Mouse (Mus musculus) thymus, postnatal 25 days (tissue): ENCODE measurements at regions not wholly inside any gene's neighbourhood (a gene's known extent, or its start where the extent isn't known, plus 50 kb on each side); places are given as distances from the start of the nearest gene placed in this dataset.
"Not testable (repeated sequence)": the region's sequence is repeated elsewhere in the genome, so short reads cannot be mapped to it uniquely, and the experiment has no call there.

Source experiments
- DNase-seq: peaks from one replicate; pipeline ENCODE4 v3.0.0; 2022

- no peak for DNase-seq
Measured at GRCm38 (mm10) chr15:42082436-42082835, 1948.3 kb downstream of the 9330182O14Rik start.

- DNase-seq: peak; percentile 57
Measured at GRCm38 (mm10) chr15:42100730-42101129, 1966.6 kb downstream of the 9330182O14Rik start.

- no peak for DNase-seq
Measured at GRCm38 (mm10) chr15:42104816-42105215, 1970.7 kb downstream of the 9330182O14Rik start.

DNA sequence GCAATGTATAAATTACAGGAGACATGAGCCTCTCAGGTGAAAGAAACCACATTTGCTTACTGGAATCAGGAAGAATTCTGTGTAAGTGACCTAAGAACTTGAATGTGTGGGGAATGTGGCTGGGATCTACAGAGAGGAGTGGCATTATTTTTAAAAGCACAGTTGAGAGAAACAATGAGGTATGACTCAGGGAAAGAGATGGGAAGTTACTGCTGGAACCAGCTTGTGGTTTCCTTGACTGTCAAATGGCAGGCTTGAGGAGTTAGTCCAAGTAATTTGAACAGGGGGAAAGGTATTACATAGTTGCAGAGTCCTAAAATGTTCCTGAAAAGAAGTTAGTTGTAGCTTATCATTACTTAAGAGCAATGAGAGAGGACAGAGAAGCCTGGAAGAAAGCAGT, 1972.9 kb downstream of the 9330182O14Rik start:
- DNase-seq: no peak

- no peak for DNase-seq
Measured at GRCm38 (mm10) chr15:42111811-42112210, 1977.6 kb downstream of the 9330182O14Rik start.

GRCm38 (mm10) chr15:42127471-42127870, 1993.3 kb downstream of the 9330182O14Rik start:
- DNase-seq: no peak

DNA sequence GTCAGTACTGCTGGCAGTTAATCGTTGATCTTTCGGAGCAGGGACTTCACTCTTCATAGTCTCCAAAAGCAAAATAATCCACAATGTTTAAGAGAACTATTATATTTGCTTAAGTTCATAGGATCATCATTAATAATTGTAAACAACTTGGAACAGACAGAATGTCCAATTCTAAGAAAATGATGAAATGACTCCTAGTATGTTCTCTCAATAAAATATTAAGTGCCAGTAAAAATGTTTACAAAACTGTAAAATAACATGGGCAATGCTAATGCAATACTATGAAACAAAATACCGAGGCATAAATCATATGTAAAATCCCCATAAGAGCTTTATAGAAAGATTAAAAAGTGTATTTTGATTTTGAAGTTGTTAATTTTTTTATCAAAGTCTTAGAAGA, 1994.8 kb downstream of the 9330182O14Rik start:
- no peak for DNase-seq

DNA sequence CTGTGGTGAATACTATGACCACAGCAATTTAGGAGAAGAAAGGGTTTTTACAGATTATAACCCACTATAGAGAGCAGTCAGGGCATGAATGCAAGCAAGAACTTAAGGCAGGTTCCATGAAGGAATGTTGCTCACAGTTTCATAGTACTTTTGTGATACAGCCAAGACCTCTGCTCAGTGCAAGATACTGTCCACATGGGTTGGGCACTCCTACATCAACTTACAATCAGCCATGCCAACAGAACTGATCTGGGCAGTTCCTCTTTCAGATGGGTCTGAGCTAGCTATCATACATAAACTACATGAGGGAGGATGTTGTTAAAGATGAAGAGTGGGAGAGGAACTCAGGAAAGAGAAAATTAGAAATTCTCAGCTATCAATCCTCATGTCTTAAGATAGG, 2032.4 kb downstream of the 9330182O14Rik start:
- DNase-seq: no peak

- DNase-seq: not testable (repeated sequence)
Measured at GRCm38 (mm10) chr15:42177766-42178165, 2043.6 kb downstream of the 9330182O14Rik start.

DNA sequence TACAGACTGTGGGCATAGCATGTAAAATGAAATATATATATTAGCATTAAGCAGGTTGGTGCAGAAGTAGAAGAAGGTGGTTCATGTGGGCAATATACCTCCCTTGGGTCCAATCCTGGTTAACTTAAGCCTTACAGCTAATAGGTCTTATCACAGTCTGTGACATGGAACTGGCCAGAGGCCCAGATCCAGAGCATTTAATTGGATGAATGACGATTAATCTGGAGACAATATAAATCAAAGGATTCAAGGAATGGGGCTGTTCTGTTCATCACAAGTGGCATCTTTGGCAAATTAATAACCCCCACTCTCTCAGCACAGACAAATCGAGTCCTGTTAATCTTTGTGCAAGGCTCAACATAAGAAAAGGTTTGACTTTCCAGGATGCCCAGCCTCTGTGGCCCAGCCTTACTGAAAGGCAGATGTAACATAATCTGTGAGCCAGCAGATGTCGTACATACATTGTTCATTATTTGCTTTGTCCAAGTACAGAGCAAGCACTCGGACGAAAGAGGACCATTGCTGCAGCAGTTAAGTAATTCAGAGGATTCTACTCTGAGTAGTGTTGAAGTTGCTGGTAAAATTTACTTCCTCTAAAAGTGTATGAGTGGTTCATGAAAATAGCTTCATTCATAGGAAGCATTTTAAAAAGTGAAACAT, 2073.2 kb downstream of the 9330182O14Rik start:
- no peak for DNase-seq

GRCm38 (mm10) chr15:42219496-42219895, 2085.3 kb downstream of the 9330182O14Rik start:
- DNase-seq: peak; percentile 5

- DNase-seq: no peak
Measured at GRCm38 (mm10) chr15:42220005-42220404, 2085.8 kb downstream of the 9330182O14Rik start.

DNA sequence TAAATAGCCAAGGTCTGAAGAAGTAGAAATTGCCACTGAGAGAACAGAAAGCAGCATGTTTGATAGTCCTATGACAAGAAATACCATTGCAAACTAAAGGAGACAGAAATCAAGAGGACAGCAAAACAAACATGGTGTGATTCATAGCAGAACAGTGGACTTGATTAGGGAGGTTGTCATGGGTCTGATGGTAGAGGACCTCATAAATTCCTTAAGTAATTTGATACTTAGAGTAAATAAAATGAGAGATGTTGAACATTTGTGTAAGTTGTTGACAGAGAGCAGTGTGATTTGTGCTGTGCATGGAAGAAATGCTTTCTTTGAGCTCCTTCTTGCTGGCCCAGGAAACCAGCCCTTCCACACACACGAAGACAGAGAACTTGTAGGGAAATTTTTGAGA, 2090.8 kb downstream of the 9330182O14Rik start:
- DNase-seq: no peak

DNA sequence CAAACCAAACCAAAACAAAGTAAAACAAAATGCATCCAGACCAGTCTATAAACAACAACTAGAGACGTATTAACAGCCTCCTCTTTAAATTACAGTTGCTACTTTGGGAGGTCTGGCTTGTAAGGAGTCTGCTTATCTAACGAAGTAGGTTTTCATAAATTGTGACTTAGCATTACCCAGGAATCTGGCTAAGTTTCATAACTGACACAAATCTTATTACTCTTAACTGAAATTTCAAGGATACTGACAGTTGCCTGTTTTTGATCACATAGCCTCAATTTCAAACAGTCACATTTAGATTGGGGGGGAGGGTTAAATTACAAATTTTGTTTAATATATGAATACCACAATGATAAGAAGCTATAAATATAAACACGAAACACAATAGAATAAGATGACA, 2097.5 kb downstream of the 9330182O14Rik start:
- no peak for DNase-seq

GRCm38 (mm10) chr15:42246812-42247211, 2112.6 kb downstream of the 9330182O14Rik start:
- DNase-seq: no peak

DNA sequence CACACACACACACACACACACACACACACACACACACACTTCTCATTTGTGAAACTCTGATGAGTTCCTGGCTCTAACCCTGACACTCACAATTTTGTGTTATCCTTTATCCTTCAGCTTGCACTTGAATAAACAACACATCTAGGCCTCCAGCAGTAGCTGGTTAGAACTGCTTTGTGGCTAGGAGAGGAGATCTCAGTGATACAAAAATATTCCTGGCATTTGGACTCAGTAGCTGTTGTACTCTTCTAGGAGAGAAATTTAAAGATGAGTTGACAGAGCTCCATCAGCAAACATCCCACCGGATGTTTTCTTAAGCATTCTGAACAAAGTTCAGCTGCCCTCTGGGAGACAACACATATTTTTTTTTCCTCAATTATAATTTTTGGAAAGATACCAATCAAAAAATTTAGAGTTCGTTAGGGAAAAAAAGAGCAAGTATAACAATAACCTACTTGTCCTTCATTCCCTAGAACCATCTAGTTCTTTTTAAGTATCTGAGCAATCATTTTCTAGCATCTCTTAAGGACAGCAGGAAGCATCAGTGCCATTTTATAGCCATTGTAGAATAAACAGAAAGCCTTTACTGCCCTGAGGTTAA, 2118.7 kb downstream of the 9330182O14Rik start:
- no peak for DNase-seq

GRCm38 (mm10) chr15:42256343-42256742, 2122.2 kb downstream of the 9330182O14Rik start:
- DNase-seq: no peak

- no peak for DNase-seq
Measured at GRCm38 (mm10) chr15:42275117-42275516, 2141.0 kb downstream of the 9330182O14Rik start.

DNA sequence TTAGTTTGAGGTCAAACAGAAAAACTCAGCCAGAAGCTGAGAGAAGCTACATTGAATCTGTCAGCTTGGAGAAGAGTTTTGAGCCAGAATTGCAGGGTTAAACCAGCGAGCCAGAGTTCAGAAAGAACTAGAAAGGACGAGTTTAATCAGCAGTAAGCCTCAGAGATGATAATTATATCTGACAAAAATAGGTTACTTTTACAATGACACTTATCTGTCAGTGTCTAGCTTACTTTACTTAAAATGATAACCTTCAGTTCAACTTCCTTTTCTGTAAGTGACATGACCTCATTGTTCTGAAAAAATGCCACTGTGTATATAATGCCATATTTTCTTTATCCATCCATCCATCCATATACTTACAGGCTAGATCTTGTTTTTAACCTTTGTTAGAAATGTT, 2143.1 kb downstream of the 9330182O14Rik start:
- DNase-seq: no peak

GRCm38 (mm10) chr15:42280810-42281209, 2146.6 kb downstream of the 9330182O14Rik start:
- no peak for DNase-seq

DNA sequence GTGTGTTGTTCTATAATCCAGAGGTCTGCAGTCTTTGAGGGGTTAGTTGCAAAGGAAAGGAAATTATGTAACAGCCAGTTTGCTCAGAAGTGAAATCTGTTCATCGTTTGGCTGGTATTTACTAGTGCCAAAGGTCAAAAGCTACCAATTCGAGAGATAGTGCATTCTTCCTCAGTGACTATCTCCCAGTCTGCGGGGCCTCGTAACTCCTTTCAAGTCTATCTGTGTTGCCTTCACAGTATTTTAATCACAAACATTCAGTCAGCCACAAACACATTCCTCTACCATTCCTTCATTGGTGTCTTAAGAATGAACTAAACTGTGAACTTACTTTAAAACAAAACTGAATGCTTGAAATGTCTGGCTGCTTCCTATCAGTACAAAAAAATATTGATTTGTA, 2162.2 kb downstream of the 9330182O14Rik start:
- no peak for DNase-seq

- no peak for DNase-seq
Measured at GRCm38 (mm10) chr15:42297430-42297829, 2163.3 kb downstream of the 9330182O14Rik start.

DNA sequence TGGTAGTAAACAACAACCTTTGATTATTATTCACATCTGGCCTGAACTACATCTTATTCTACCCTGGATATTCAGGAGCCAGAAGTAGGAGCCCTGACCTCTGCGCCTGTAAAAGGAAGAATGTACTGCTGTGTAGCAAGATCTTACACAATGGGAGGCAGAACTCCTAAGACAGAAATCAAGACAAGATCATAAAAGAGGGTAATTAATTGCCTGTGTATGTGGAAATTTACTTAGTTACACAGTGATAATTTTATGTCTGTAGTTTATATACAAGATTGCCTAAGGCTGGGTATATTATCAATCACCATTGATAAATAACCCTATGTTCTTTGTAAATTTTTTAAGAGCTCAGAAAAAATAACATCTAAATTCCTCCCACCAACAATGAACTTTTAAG, 2167.8 kb downstream of the 9330182O14Rik start:
- DNase-seq: no peak

DNA sequence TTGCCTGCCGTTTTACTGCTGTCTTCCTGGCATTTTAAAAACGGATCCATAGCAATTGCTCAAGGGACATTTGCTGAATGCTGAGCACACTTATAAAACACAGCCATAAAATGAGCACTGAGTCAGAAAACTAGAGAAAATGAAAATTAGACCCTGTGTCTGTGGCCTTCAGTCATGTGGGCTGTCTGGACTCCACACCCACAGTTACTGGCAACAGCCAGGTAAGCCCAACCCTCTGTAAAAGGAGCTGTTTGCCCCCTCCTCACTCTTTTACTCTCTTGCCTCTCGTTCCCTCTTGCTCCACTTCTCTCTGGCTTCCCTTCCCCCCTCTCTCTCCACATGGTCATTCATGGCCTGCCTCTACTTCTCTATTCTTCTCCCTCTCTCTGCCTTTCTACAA, 2169.9 kb downstream of the 9330182O14Rik start:
- no peak for DNase-seq

- DNase-seq: no peak
Measured at GRCm38 (mm10) chr15:42309586-42309985, 2175.4 kb downstream of the 9330182O14Rik start.
